Mouse (Mus musculus) central nervous system, embryonic 18 days (tissue): ENCODE results near the gene Vmn1r13. TPM values are rescaled to one million over a fixed set of nuclear protein-coding genes. Genes with fewer than 3 reads are reported as not detected.

ENCODE experiments used
- polyA plus RNA-seq: library from polyadenylated mRNA; depleted of rRNA; stranded (reverse); fragments of >200 nt; gene quantifications from 2 replicates; pipeline ENCODE4 v1.2.3, GENCODE M21; 2012; rRNA removed

Vmn1r13 gene
- not detected in 2 replicates for polyA plus RNA-seq

GRCm38 (mm10) chr6:57202990-57203389 is at the start of gene Vmn1r13:
TSS of gene Vmn1r13 (plus strand) at chr6:57203290.

GRCm38 (mm10) chr6:57156619-57157018 is 46.5 kb upstream of the Vmn1r13 start, which contains the start of gene Vmn1r12:
TSS of gene Vmn1r12 (plus strand) at chr6:57156919.

GRCm38 (mm10) chr6:57231386-57231785 is 28.3 kb downstream of the Vmn1r13 start, which contains the start of gene Vmn1r14:
TSS of gene Vmn1r14 (plus strand) at chr6:57231686.

GRCm38 (mm10) chr6:57257652-57258051 is 54.6 kb downstream of the Vmn1r13 start, which contains the start of gene Vmn1r15:
TSS of gene Vmn1r15 (plus strand) at chr6:57257952.

Other genes starting within 250 kb of the Vmn1r13 start
- not detected in 2 replicates for gene Vmn1r5, start 233.0 kb upstream of the Vmn1r13 start, polyA plus RNA-seq
- gene Vmn1r6, start 206.0 kb upstream of the Vmn1r13 start, polyA plus RNA-seq = not detected in 2 replicates
- not detected in 2 replicates for gene Vmn1r7, start 178.0 kb upstream of the Vmn1r13 start, polyA plus RNA-seq
- not detected in 2 replicates for gene Vmn1r8, start 171.0 kb upstream of the Vmn1r13 start, polyA plus RNA-seq
- gene Vmn1r9, start 136.5 kb upstream of the Vmn1r13 start, polyA plus RNA-seq = not detected in 2 replicates
- gene Vmn1r10, start 93.8 kb upstream of the Vmn1r13 start, polyA plus RNA-seq = not detected in 2 replicates
- gene Vmn1r11, start 69.8 kb upstream of the Vmn1r13 start, polyA plus RNA-seq = not detected in 2 replicates
- gene Vmn1r12, start 46.4 kb upstream of the Vmn1r13 start, polyA plus RNA-seq = not detected in 2 replicates
- gene Vmn1r14, start 28.4 kb downstream of the Vmn1r13 start, polyA plus RNA-seq = not detected in 2 replicates
- not detected in 2 replicates for gene Vmn1r15, start 54.7 kb downstream of the Vmn1r13 start, polyA plus RNA-seq
- gene Vmn1r16, start 126.2 kb downstream of the Vmn1r13 start, polyA plus RNA-seq = not detected in 2 replicates
- gene Vmn1r17, start 160.4 kb downstream of the Vmn1r13 start, polyA plus RNA-seq = not detected in 2 replicates
- gene Vmn1r18, start 192.5 kb downstream of the Vmn1r13 start, polyA plus RNA-seq = not detected in 2 replicates
- gene Vmn1r19, start 200.5 kb downstream of the Vmn1r13 start, polyA plus RNA-seq = not detected in 2 replicates
- not detected in 2 replicates for gene Vmn1r20, start 225.6 kb downstream of the Vmn1r13 start, polyA plus RNA-seq